Mouse (Mus musculus): ENCODE measurements around the gene Rad9a. TPM values are rescaled to one million over a fixed set of nuclear protein-coding genes. Genes with fewer than 3 reads are reported as not detected.
A peak's percentile ranks its signal among the peaks of the same experiment; 100 is the strongest.

Gene Rad9a
- polyA plus RNA-seq, 1 experiment from 2014 or later: 38.1 TPM

- no peak overlapping the region for H3K4me3 ChIP-seq
- H3K27me3 ChIP-seq: peaks cover 12% of the 10 kb centered on the region; the same call in 1 of the 2 replicates
- no peak overlapping the region for H3K4me2 ChIP-seq (replicated peaks)
- 35% methylated on average over 9 of the region's 9 CpGs for WGBS
- peaks cover 14% of the 10 kb centered on the region for H3K4me1 ChIP-seq
- H3K9me3 ChIP-seq: no peaks in the 10 kb centered on the region
- H3K27ac ChIP-seq: no peak overlapping the region
- no peaks in the 10 kb centered on the region for H3K36me3 ChIP-seq
- no peak overlapping the region for H3K9ac ChIP-seq
- ATAC-seq (ENCODE audit: low FRiP score, low read depth): no peak
Measured at GRCm38 (mm10) chr19:4229451-4230076, 28.1 kb upstream of the Rad9a start.

- Histone ChIP-seq H3K4me1 (peaks cover 14% of the 10 kb centered on the region), H3K27ac (no peak overlapping the region), H3K9ac (no peak overlapping the region), H3K36me3 (no peaks in the 10 kb centered on the region), H3K4me2 (replicated peaks) (no peak overlapping the region), H3K27me3 (peaks cover 12% of the 10 kb centered on the region; the same call in 1 of the 2 replicates), H3K9me3 (no peaks in the 10 kb centered on the region), H3K4me3 (no peak overlapping the region)
- no peak for ATAC-seq (ENCODE audit: low FRiP score, low read depth)
- WGBS: 77% methylated on average over 4 of the region's 4 CpGs
Measured at GRCm38 (mm10) chr19:4228891-4229290, 27.4 kb upstream of the Rad9a start.

- Histone ChIP-seq H3K4me2 (replicated peaks) (no peak overlapping the region), H3K27ac (no peak overlapping the region; the same call in 1 of the 2 replicates), H3K9ac (no peak overlapping the region), H3K4me3 (no peak overlapping the region), H3K9me3 (no peaks in the 10 kb centered on the region), H3K27me3 (peaks cover 12% of the 10 kb centered on the region; the same call in 1 of the 2 replicates), H3K4me1 (peaks cover 14% of the 10 kb centered on the region), H3K36me3 (peaks cover 7% of the 10 kb centered on the region)
- no peak; the same call in 1 of the 2 replicates for ATAC-seq (ENCODE audit: low FRiP score, low read depth)
- 18% methylated on average over 8 of the region's 8 CpGs for WGBS
Measured at GRCm38 (mm10) chr19:4227894-4228678, 26.6 kb upstream of the Rad9a start.

GRCm38 (mm10) chr19:4227446-4227845, 26.0 kb upstream of the Rad9a start:
- H3K4me3 ChIP-seq: no peak overlapping the region
- no peak overlapping the region for H3K9ac ChIP-seq
- H3K27me3 ChIP-seq: peaks cover 12% of the 10 kb centered on the region; the same call in 1 of the 2 replicates
- H3K27ac ChIP-seq: no peak overlapping the region
- H3K9me3 ChIP-seq: no peaks in the 10 kb centered on the region
- no peak overlapping the region for H3K4me2 ChIP-seq (replicated peaks)
- 73% methylated on average over 5 of the region's 5 CpGs for WGBS
- no peak for ATAC-seq (ENCODE audit: low FRiP score, low read depth)
- H3K36me3 ChIP-seq: peaks cover 13% of the 10 kb centered on the region
- peaks cover 11% of the 10 kb centered on the region for H3K4me1 ChIP-seq

GRCm38 (mm10) chr19:4226779-4227178, 25.3 kb upstream of the Rad9a start:
- Histone ChIP-seq H3K9ac (no peak overlapping the region), H3K36me3 (peaks cover 20% of the 10 kb centered on the region), H3K27ac (no peak overlapping the region), H3K27me3 (peaks cover 12% of the 10 kb centered on the region; the same call in 1 of the 2 replicates), H3K4me3 (no peak overlapping the region), H3K4me1 (peaks cover 6% of the 10 kb centered on the region), H3K9me3 (no peaks in the 10 kb centered on the region), H3K4me2 (replicated peaks) (no peak overlapping the region)
- no peak for ATAC-seq (ENCODE audit: low FRiP score, low read depth)
- 89% methylated on average over 7 of the region's 7 CpGs for WGBS

- no peak for ATAC-seq (ENCODE audit: low FRiP score, low read depth)
- no peak overlapping the region for H3K9ac ChIP-seq
- peaks cover 35% of the 10 kb centered on the region for H3K36me3 ChIP-seq
- no peak overlapping the region for H3K27ac ChIP-seq
- no peak overlapping the region for H3K4me2 ChIP-seq (replicated peaks)
- no peaks in the 10 kb centered on the region for H3K27me3 ChIP-seq
- no peak overlapping the region for H3K4me3 ChIP-seq
- peaks cover 39% of the 10 kb centered on the region for H3K4me1 ChIP-seq
- 78% methylated on average over 11 of the region's 11 CpGs for WGBS
- no peaks in the 10 kb centered on the region for H3K9me3 ChIP-seq
Measured at GRCm38 (mm10) chr19:4222165-4222564, 20.7 kb upstream of the Rad9a start.

GRCm38 (mm10) chr19:4220957-4221743, 19.7 kb upstream of the Rad9a start:
- no peak overlapping the region for H3K4me2 ChIP-seq (replicated peaks)
- H3K27ac ChIP-seq: no peak overlapping the region
- H3K4me3 ChIP-seq: no peak overlapping the region
- peak overlapping the region; percentile 31; the same call in 1 of the 2 replicates for H3K9ac ChIP-seq
- ATAC-seq (ENCODE audit: low FRiP score, low read depth): no peak
- H3K9me3 ChIP-seq: no peaks in the 10 kb centered on the region
- 32% methylated on average over 14 of the region's 14 CpGs for WGBS
- H3K4me1 ChIP-seq: peaks cover 49% of the 10 kb centered on the region
- H3K27me3 ChIP-seq: no peaks in the 10 kb centered on the region
- H3K36me3 ChIP-seq: peaks cover 35% of the 10 kb centered on the region

- 50% methylated on average over 4 of the region's 4 CpGs for whole genome bisulfite sequencing
- Histone ChIP-seq H3K27ac (no peak overlapping the region), H3K27me3 (no peaks in the 10 kb centered on the region), H3K4me3 (no peak overlapping the region), H3K4me1 (peaks cover 56% of the 10 kb centered on the region), H3K9me3 (no peaks in the 10 kb centered on the region), H3K9ac (peak overlapping the region; percentile 25; the same call in 1 of the 2 replicates), H3K36me3 (peaks cover 35% of the 10 kb centered on the region), H3K4me2 (replicated peaks) (no peak overlapping the region)
- ATAC-seq (ENCODE audit: low FRiP score, low read depth): no peak
Measured at GRCm38 (mm10) chr19:4220416-4220815, 19.0 kb upstream of the Rad9a start.

- Histone ChIP-seq H3K9me3 (no peaks in the 10 kb centered on the region), H3K36me3 (peaks cover 35% of the 10 kb centered on the region), H3K4me1 (peaks cover 57% of the 10 kb centered on the region), H3K9ac (peak overlapping the region; percentile 25; the same call in 1 of the 2 replicates), H3K4me2 (replicated peaks) (no peak overlapping the region), H3K27me3 (no peaks in the 10 kb centered on the region), H3K27ac (no peak overlapping the region), H3K4me3 (no peak overlapping the region)
- WGBS: 80% methylated on average over 6 of the region's 6 CpGs
- ATAC-seq (ENCODE audit: low FRiP score, low read depth): no peak
Measured at GRCm38 (mm10) chr19:4219943-4220342, 18.5 kb upstream of the Rad9a start.

- peaks cover 60% of the 10 kb centered on the region for H3K4me1 ChIP-seq
- no peak overlapping the region for H3K27ac ChIP-seq
- no peaks in the 10 kb centered on the region for H3K27me3 ChIP-seq
- 60% methylated on average over 1 of the region's 1 CpGs for WGBS
- H3K9me3 ChIP-seq: no peaks in the 10 kb centered on the region
- ATAC-seq (ENCODE audit: low FRiP score, low read depth): no peak
- H3K36me3 ChIP-seq: peaks cover 35% of the 10 kb centered on the region
- H3K9ac ChIP-seq: no peak overlapping the region
- no peak overlapping the region for H3K4me3 ChIP-seq
- no peak overlapping the region for H3K4me2 ChIP-seq (replicated peaks)
Measured at GRCm38 (mm10) chr19:4218784-4219183, 17.3 kb upstream of the Rad9a start.

GRCm38 (mm10) chr19:4218293-4218692, 16.8 kb upstream of the Rad9a start:
- Histone ChIP-seq H3K4me2 (replicated peaks) (no peak overlapping the region), H3K9ac (no peak overlapping the region), H3K27me3 (no peaks in the 10 kb centered on the region), H3K27ac (peak overlapping the region; percentile 15; the same call in 1 of the 2 replicates), H3K4me3 (no peak overlapping the region), H3K36me3 (peaks cover 31% of the 10 kb centered on the region), H3K4me1 (peaks cover 65% of the 10 kb centered on the region), H3K9me3 (no peaks in the 10 kb centered on the region)
- ATAC-seq (ENCODE audit: low FRiP score, low read depth): no peak
- WGBS: 89% methylated on average over 11 of the region's 11 CpGs

- WGBS: 29% methylated on average over 3 of the region's 3 CpGs
- Histone ChIP-seq H3K9me3 (no peaks in the 10 kb centered on the region), H3K9ac (no peak overlapping the region), H3K4me1 (peaks cover 70% of the 10 kb centered on the region), H3K4me2 (replicated peaks) (no peak overlapping the region), H3K27me3 (no peaks in the 10 kb centered on the region), H3K27ac (peak overlapping the region; percentile 15; the same call in 1 of the 2 replicates), H3K36me3 (peaks cover 26% of the 10 kb centered on the region), H3K4me3 (no peak overlapping the region)
- no peak for ATAC-seq (ENCODE audit: low FRiP score, low read depth)
Measured at GRCm38 (mm10) chr19:4217855-4218254, 16.4 kb upstream of the Rad9a start.

Data from limb, embryonic 13.5 days (tissue).